Mouse (Mus musculus) C2C12 (cell line): ENCODE data around the gene Armc10.

Experiments
- CTCF ChIP-seq: IDR thresholded peaks from one replicate; pipeline ENCODE4 v1.5.1; 2011; ENCODE audit not compliant: control insufficient read depth, insufficient read depth, insufficient read length
- FOSL1 ChIP-seq: IDR thresholded peaks from one replicate; pipeline ENCODE4 v1.8.0; 2011; ENCODE audit warnings: mild to moderate bottlenecking, low read length; ENCODE audit not compliant: poor library complexity, insufficient read depth, severe bottlenecking
- MAX ChIP-seq: IDR thresholded peaks from one replicate; pipeline ENCODE4 v1.6.1; 2011; ENCODE audit warnings: mild to moderate bottlenecking, control low read depth
- USF1 ChIP-seq: IDR thresholded peaks from one replicate; pipeline ENCODE4 v1.6.1; 2011; ENCODE audit warnings: low read depth, mild to moderate bottlenecking, control low read depth, moderate library complexity

DNA sequence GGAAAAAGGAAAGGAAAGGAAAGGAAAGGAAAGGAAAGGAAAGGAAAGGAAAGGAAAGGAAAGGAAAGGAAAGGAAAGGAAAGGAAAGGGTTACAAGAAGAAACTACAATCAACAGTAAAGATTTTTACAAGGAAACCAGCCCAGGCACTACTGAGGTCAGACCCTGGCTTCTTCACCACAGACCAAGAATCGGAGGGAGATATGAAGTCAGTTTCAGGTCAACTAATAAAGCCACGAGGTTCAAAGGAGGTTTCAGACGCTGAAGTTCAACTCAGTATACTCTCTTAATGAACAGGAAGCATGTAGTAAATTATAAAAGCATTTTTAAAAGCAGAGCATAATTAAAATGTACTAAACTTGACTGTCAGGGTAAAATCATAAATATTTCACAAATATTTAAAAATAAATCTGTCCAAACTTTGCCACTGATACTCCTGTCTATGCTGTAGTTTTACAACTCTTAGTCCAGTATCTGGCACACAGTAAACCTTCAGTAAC is 47.8 kb downstream of the Armc10 start:
- TF ChIP-seq USF1 (no peak), CTCF (no peak), FOSL1 (no peak), MAX (no peak)
